Mouse (Mus musculus) gastrocnemius, adult 2 months (tissue): ENCODE results near the gene Tubgcp6. TPM values are rescaled to one million over a fixed set of nuclear protein-coding genes. Genes with fewer than 3 reads are reported as not detected.

Experiments
- DNase-seq: peaks from one replicate; pipeline ENCODE4 v3.0.0; 2022
- H3K27ac ChIP-seq: fragments of 200-600 bp; 2 replicates; pipeline ENCODE4 v1.8.1; 2022; ENCODE audit warnings: mild to moderate bottlenecking
- H3K4me3 ChIP-seq: fragments of 200-600 bp; 2 replicates; pipeline ENCODE4 v1.8.1; 2022; ENCODE audit warnings: mild to moderate bottlenecking, moderate library complexity
- CTCF ChIP-seq: fragments of 200-600 bp; IDR thresholded peaks from 2 replicates; pipeline ENCODE4 v1.8.1; 2022; ENCODE audit warnings: antibody characterized with exemption, mild to moderate bottlenecking, moderate library complexity
- intact Hi-C: fragments of 180-260 bp; cut with DNase I; formaldehyde crosslinking; loops from one replicate; pipeline ENCODE4 v1.15.1; 2025
- total RNA-seq, 2 experiments: library from RNA; stranded (reverse); gene quantifications; 2 replicates each; pipeline ENCODE4 v1.2.3; 2021

Gene Tubgcp6
- total RNA-seq, 2 experiments from 2014 or later: 6.8 to 8.4 TPM

- H3K27ac ChIP-seq: peak overlapping the region; percentile 99
- intact Hi-C loops: loop anchor here (5.0 kb wide), 1 partner anchor 57 kb away; the partner anchor contains the start of gene Dennd6b
- peak overlapping the region; percentile 96 for H3K4me3 ChIP-seq
- DNase-seq: peak; percentile 84
- TF ChIP-seq CTCF: peak; percentile 2; the same call in 1 of the 2 replicates
These were observed 17.2 kb upstream of the Tubgcp6 start for GRCm38 (mm10) chr15:89140048-89140658.

- no peak for DNase-seq
- intact Hi-C loops: no loop called here
- Histone ChIP-seq H3K4me3 (peak overlapping the region; percentile 96), H3K27ac (peak overlapping the region; percentile 99)
- no peak for TF ChIP-seq CTCF
These were observed 15.6 kb upstream of the Tubgcp6 start for GRCm38 (mm10) chr15:89138531-89138930.

GRCm38 (mm10) chr15:89138046-89138405, 15.1 kb upstream of the Tubgcp6 start:
- no peak for DNase-seq
- peak overlapping the region; percentile 99 for H3K27ac ChIP-seq
- intact Hi-C loops: no loop called here
- no peak for TF ChIP-seq CTCF
- H3K4me3 ChIP-seq: peak overlapping the region; percentile 96

GRCm38 (mm10) chr15:89137378-89138045, 14.6 kb upstream of the Tubgcp6 start:
- intact Hi-C loops: no loop called here
- Histone ChIP-seq H3K27ac (peak overlapping the region; percentile 99), H3K4me3 (peak overlapping the region; percentile 96)
- DNase-seq: peak; percentile 67
- peak; percentile 17; the same call in 1 of the 2 replicates for TF ChIP-seq CTCF

GRCm38 (mm10) chr15:89136461-89137155, 13.7 kb upstream of the Tubgcp6 start:
- Histone ChIP-seq H3K4me3 (peak overlapping the region; percentile 96), H3K27ac (peak overlapping the region; percentile 99)
- intact Hi-C loops: no loop called here
- DNase-seq: no peak
- no peak for TF ChIP-seq CTCF

- intact Hi-C loops: no loop called here
- Histone ChIP-seq H3K27ac (no peak overlapping the region), H3K4me3 (no peak overlapping the region)
- no peak for DNase-seq
- no peak for TF ChIP-seq CTCF
These were observed 8.4 kb upstream of the Tubgcp6 start for GRCm38 (mm10) chr15:89131316-89131715.

- Histone ChIP-seq H3K4me3 (no peak overlapping the region), H3K27ac (no peak overlapping the region)
- DNase-seq: no peak
- intact Hi-C loops: no loop called here
- TF ChIP-seq CTCF: no peak
These were observed 7.3 kb upstream of the Tubgcp6 start for GRCm38 (mm10) chr15:89130245-89130644.

- DNase-seq: peak; percentile 89
- intact Hi-C loops: loop anchor here (5.0 kb wide), 1 partner anchor 84 kb away; the partner anchor contains the start of gene Ppp6r2
- Histone ChIP-seq H3K4me3 (peak within 1 kb of the TSS; percentile 91), H3K27ac (peak within 1 kb of the TSS; percentile 96)
- peak; percentile 91 for TF ChIP-seq CTCF
These were observed 5.8 kb upstream of the Tubgcp6 start, which contains the start of gene Hdac10 for GRCm38 (mm10) chr15:89128382-89129350. Gene Hdac10, minus strand, starts transcription at chr15:89128700.

GRCm38 (mm10) chr15:89127364-89127940, 4.5 kb upstream of the Tubgcp6 start:
- DNase-seq: peak; percentile 32
- intact Hi-C loops: loop anchor here (5.0 kb wide), 1 partner anchor 85 kb away; the partner anchor contains the start of gene Ppp6r2
- TF ChIP-seq CTCF: no peak
- Histone ChIP-seq H3K27ac (peak overlapping the region; percentile 96), H3K4me3 (peak overlapping the region; percentile 91)

- intact Hi-C loops: loop anchor here (5.0 kb wide), 1 partner anchor 86 kb away; the partner anchor contains the start of gene Ppp6r2
- Histone ChIP-seq H3K4me3 (no peak overlapping the region), H3K27ac (no peak overlapping the region)
- DNase-seq: peak; percentile 14
- no peak for TF ChIP-seq CTCF
These were observed 3.7 kb upstream of the Tubgcp6 start for GRCm38 (mm10) chr15:89126622-89127021.

GRCm38 (mm10) chr15:89125351-89125750, 2.4 kb upstream of the Tubgcp6 start:
- TF ChIP-seq CTCF: no peak
- H3K4me3 ChIP-seq: no peak overlapping the region
- H3K27ac ChIP-seq: no peak overlapping the region
- peak; percentile 15 for DNase-seq
- intact Hi-C loops: loop anchor here (5.0 kb wide), 1 partner anchor 87 kb away; the partner anchor contains the start of gene Ppp6r2
